Mouse (Mus musculus): ENCODE results near the gene Taok2. TPM values are rescaled to one million over a fixed set of nuclear protein-coding genes. Genes with fewer than 3 reads are reported as not detected.

Gene Taok2
- polyA plus RNA-seq, 1 experiment = 97.0 TPM

- peaks cover 31% of the 10 kb centered on the region for H3K36me3 ChIP-seq (ENCODE audit: control insufficient read depth, insufficient read depth, low read length)
- no peak overlapping the region for H3K27ac ChIP-seq (ENCODE audit: insufficient read depth, low read length)
- H3K27me3 ChIP-seq (ENCODE audit: control insufficient read depth, insufficient read depth, low read length) = no peaks in the 10 kb centered on the region
- WGBS = 31% methylated on average over 6 of the region's 6 CpGs
- TF ChIP-seq POLR2A (IDR thresholded peaks at IDR 0.05; ENCODE audit: low read depth, low read length) (no peak), CTCF (IDR thresholded peaks at IDR 0.05; ENCODE audit: extremely low read depth, insufficient read depth, insufficient read length, insufficient replicate concordance) (no peak)
- H3K4me1 ChIP-seq (ENCODE audit: control insufficient read depth, insufficient read depth, insufficient read length) = peaks cover 17% of the 10 kb centered on the region; the same call in 1 of the 2 replicates
- DNase-seq (ENCODE audit: low read depth in 1 of 2, low spot score in 2 of 2) = no peak
- no peak overlapping the region for H3K4me3 ChIP-seq (ENCODE audit: extremely low read depth, insufficient read depth, insufficient read length)
These were observed 3.5 kb downstream of the Taok2 start for GRCm38 (mm10) chr7:126881040-126881439.

- 96% methylated on average over 1 of the region's 1 CpGs for WGBS
- H3K36me3 ChIP-seq (ENCODE audit: control insufficient read depth, insufficient read depth, low read length) = peaks cover 57% of the 10 kb centered on the region
- no peak overlapping the region for H3K4me3 ChIP-seq (ENCODE audit: extremely low read depth, insufficient read depth, insufficient read length)
- H3K27ac ChIP-seq (ENCODE audit: insufficient read depth, low read length) = no peak overlapping the region
- peaks cover 7% of the 10 kb centered on the region; the same call in 1 of the 2 replicates for H3K4me1 ChIP-seq (ENCODE audit: control insufficient read depth, insufficient read depth, insufficient read length)
- no peak for TF ChIP-seq CTCF (IDR thresholded peaks at IDR 0.05; ENCODE audit: extremely low read depth, insufficient read depth, insufficient read length, insufficient replicate concordance)
- no peak for TF ChIP-seq POLR2A (IDR thresholded peaks at IDR 0.05; ENCODE audit: low read depth, low read length)
- DNase-seq (ENCODE audit: low read depth in 1 of 2, low spot score in 2 of 2) = no peak
- no peaks in the 10 kb centered on the region for H3K27me3 ChIP-seq (ENCODE audit: control insufficient read depth, insufficient read depth, low read length)
These were observed 7.3 kb downstream of the Taok2 start for GRCm38 (mm10) chr7:126877239-126877638.

GRCm38 (mm10) chr7:126870520-126870891, 14.0 kb downstream of the Taok2 start:
- peaks cover 70% of the 10 kb centered on the region for H3K36me3 ChIP-seq (ENCODE audit: control insufficient read depth, insufficient read depth, low read length)
- H3K27ac ChIP-seq (ENCODE audit: insufficient read depth, low read length) = no peak overlapping the region
- no peak for TF ChIP-seq POLR2A (IDR thresholded peaks at IDR 0.05; ENCODE audit: low read depth, low read length)
- TF ChIP-seq CTCF (IDR thresholded peaks at IDR 0.05; ENCODE audit: extremely low read depth, insufficient read depth, insufficient read length, insufficient replicate concordance) = no peak
- no peaks in the 10 kb centered on the region for H3K27me3 ChIP-seq (ENCODE audit: control insufficient read depth, insufficient read depth, low read length)
- DNase-seq (ENCODE audit: low read depth in 1 of 2, low spot score in 2 of 2) = no peak
- 87% methylated on average over 2 of the region's 2 CpGs for WGBS
- no peak overlapping the region for H3K4me3 ChIP-seq (ENCODE audit: extremely low read depth, insufficient read depth, insufficient read length)
- no peaks in the 10 kb centered on the region for H3K4me1 ChIP-seq (ENCODE audit: control insufficient read depth, insufficient read depth, insufficient read length)

- WGBS = 95% methylated on average over 23 of the region's 23 CpGs
These were observed 14.6 kb downstream of the Taok2 start for GRCm38 (mm10) chr7:126869780-126870519.

GRCm38 (mm10) chr7:126868003-126868402, 16.5 kb downstream of the Taok2 start:
- Histone ChIP-seq H3K4me3 (ENCODE audit: extremely low read depth, insufficient read depth, insufficient read length) (no peak overlapping the region), H3K4me1 (ENCODE audit: control insufficient read depth, insufficient read depth, insufficient read length) (no peaks in the 10 kb centered on the region), H3K27me3 (ENCODE audit: control insufficient read depth, insufficient read depth, low read length) (no peaks in the 10 kb centered on the region), H3K27ac (ENCODE audit: insufficient read depth, low read length) (no peak overlapping the region), H3K36me3 (ENCODE audit: control insufficient read depth, insufficient read depth, low read length) (peaks cover 52% of the 10 kb centered on the region)
- DNase-seq (ENCODE audit: low read depth in 1 of 2, low spot score in 2 of 2) = no peak
- TF ChIP-seq POLR2A (IDR thresholded peaks at IDR 0.05; ENCODE audit: low read depth, low read length) (no peak), CTCF (IDR thresholded peaks at IDR 0.05; ENCODE audit: extremely low read depth, insufficient read depth, insufficient read length, insufficient replicate concordance) (no peak)
- 84% methylated on average over 12 of the region's 12 CpGs for WGBS

More at GRCm38 (mm10) chr7:126869780-126870519, 14.6 kb downstream of the Taok2 start:
- DNase-seq (ENCODE audit: low read depth in 1 of 2, low spot score in 2 of 2) = no peak
- no peaks in the 10 kb centered on the region for H3K27me3 ChIP-seq (ENCODE audit: control insufficient read depth, insufficient read depth, low read length)
- TF ChIP-seq CTCF (IDR thresholded peaks at IDR 0.05; ENCODE audit: extremely low read depth, insufficient read depth, insufficient read length, insufficient replicate concordance) = no peak
- no peak for TF ChIP-seq POLR2A (IDR thresholded peaks at IDR 0.05; ENCODE audit: low read depth, low read length)
- peaks cover 65% of the 10 kb centered on the region for H3K36me3 ChIP-seq (ENCODE audit: control insufficient read depth, insufficient read depth, low read length)
- no peak overlapping the region for H3K4me3 ChIP-seq (ENCODE audit: extremely low read depth, insufficient read depth, insufficient read length)
- H3K27ac ChIP-seq (ENCODE audit: insufficient read depth, low read length) = no peak overlapping the region
- no peaks in the 10 kb centered on the region for H3K4me1 ChIP-seq (ENCODE audit: control insufficient read depth, insufficient read depth, insufficient read length)

- Histone ChIP-seq H3K27ac (ENCODE audit: insufficient read depth, low read length) (no peak overlapping the region), H3K36me3 (ENCODE audit: control insufficient read depth, insufficient read depth, low read length) (peaks cover 48% of the 10 kb centered on the region), H3K4me3 (ENCODE audit: extremely low read depth, insufficient read depth, insufficient read length) (no peak overlapping the region), H3K27me3 (ENCODE audit: control insufficient read depth, insufficient read depth, low read length) (no peaks in the 10 kb centered on the region), H3K4me1 (ENCODE audit: control insufficient read depth, insufficient read depth, insufficient read length) (no peaks in the 10 kb centered on the region)
- WGBS = 96% methylated on average over 2 of the region's 2 CpGs
- DNase-seq (ENCODE audit: low read depth in 1 of 2, low spot score in 2 of 2) = no peak
- TF ChIP-seq POLR2A (IDR thresholded peaks at IDR 0.05; ENCODE audit: low read depth, low read length) (no peak), CTCF (IDR thresholded peaks at IDR 0.05; ENCODE audit: extremely low read depth, insufficient read depth, insufficient read length, insufficient replicate concordance) (no peak)
These were observed 17.0 kb downstream of the Taok2 start for GRCm38 (mm10) chr7:126867534-126867933.

- no peak for DNase-seq (ENCODE audit: low read depth in 1 of 2, low spot score in 2 of 2)
- TF ChIP-seq CTCF (IDR thresholded peaks at IDR 0.05; ENCODE audit: extremely low read depth, insufficient read depth, insufficient read length, insufficient replicate concordance) (no peak), POLR2A (IDR thresholded peaks at IDR 0.05; ENCODE audit: low read depth, low read length) (no peak)
- H3K4me3 ChIP-seq (ENCODE audit: extremely low read depth, insufficient read depth, insufficient read length) = no peak overlapping the region
- no peaks in the 10 kb centered on the region for H3K27me3 ChIP-seq (ENCODE audit: control insufficient read depth, insufficient read depth, low read length)
- no peaks in the 10 kb centered on the region; the same call in 1 of the 2 replicates for H3K4me1 ChIP-seq (ENCODE audit: control insufficient read depth, insufficient read depth, insufficient read length)
- H3K27ac ChIP-seq (ENCODE audit: insufficient read depth, low read length) = no peak overlapping the region
- WGBS = 76% methylated on average over 6 of the region's 6 CpGs
- peaks cover 26% of the 10 kb centered on the region for H3K36me3 ChIP-seq (ENCODE audit: control insufficient read depth, insufficient read depth, low read length)
These were observed 20.7 kb downstream of the Taok2 start for GRCm38 (mm10) chr7:126863791-126864190.
